Mouse (Mus musculus): Measurements from ENCODE around the gene Timm10.

- TF ChIP-seq CTCF (IDR thresholded peaks at IDR 0.05) (no peak), EP300 (IDR thresholded peaks at IDR 0.05) (no peak)
Observed at GRCm38 (mm10) chr2:84798493-84798921, 28.3 kb upstream of the Timm10 start, which contains the start of gene Ube2l6.

All from lung, postnatal 0 days (tissue).